Mouse (Mus musculus): ENCODE data around the gene Hoxc13. TPM values are rescaled to one million over a fixed set of nuclear protein-coding genes. Genes with fewer than 3 reads are reported as not detected.

Hoxc13 gene
- polyA plus RNA-seq, 1 experiment from 2014 or later: 4.9 TPM

DNA sequence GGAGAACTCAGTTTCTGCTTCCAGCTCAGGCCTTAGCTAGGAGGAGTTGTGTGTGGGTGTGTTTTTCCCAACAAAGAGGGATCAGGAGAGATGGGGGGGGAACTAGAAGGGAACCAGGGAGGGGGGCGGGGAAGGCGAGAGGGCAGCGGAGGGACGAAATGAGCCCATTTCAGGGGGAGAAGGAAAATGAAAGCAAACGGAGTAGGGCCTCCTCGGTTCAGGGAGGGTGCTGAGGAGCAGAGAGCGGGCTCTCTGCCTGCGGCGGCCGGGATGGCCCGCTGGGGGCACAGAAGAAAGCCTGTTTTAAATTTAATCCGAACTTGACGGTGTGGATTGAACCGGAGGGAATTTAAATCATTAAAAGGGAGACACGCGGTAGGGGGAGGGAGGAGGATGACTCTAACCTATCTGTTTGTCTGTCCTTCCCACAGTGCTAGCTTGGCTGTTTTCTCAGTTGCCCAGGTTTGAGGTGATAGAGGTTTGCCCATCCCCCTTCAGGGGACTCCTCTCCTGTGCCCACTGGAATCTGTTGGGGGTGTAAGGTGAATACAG is 56.6 kb downstream of the Hoxc13 start:
- H3K36me3 ChIP-seq: no peaks in the 10 kb centered on the region
- 0 out of 2 replicates have a peak, but pooled peaks have one; percentile 14 for ATAC-seq (ENCODE audit: low read depth)
- peak overlapping the region; percentile 91 for H3K4me2 ChIP-seq
- H3K9ac ChIP-seq: peak overlapping the region; percentile 100
- H3K9me3 ChIP-seq: no peaks in the 10 kb centered on the region
- peaks cover 51% of the 10 kb centered on the region for H3K4me1 ChIP-seq (replicated peaks)
- peak overlapping the region; percentile 99 for H3K27ac ChIP-seq (replicated peaks)
- H3K4me3 ChIP-seq: peak overlapping the region; percentile 90
- WGBS: 2% methylated on average over 16 of the region's 16 CpGs
- peaks cover 31% of the 10 kb centered on the region for H3K27me3 ChIP-seq

Small RNA genes lying within 50 kb of the gene (microRNA-seq; reads per million reads assigned to microRNA genes)
- gene Mir196a-2: 1,496 reads per million, percentile 84 among the genes with 10 or more reads in this experiment

Other genes with a start within 250 kb of the Hoxc13 start
- 45.9 and 48.1 TPM in 2 replicates for gene Atp5g2, start 248.8 kb upstream of the Hoxc13 start, polyA plus RNA-seq (2015; fragmentation: Nextera tagmentation; extraction: Ambion mirVana)
- gene Calcoco1, start 198.9 kb upstream of the Hoxc13 start, polyA plus RNA-seq (2015; fragmentation: Nextera tagmentation; extraction: Ambion mirVana): 35.7 and 41.9 TPM in 2 replicates
- 7.8 and 12.0 TPM in 2 replicates for gene Hoxc12, start 15.7 kb downstream of the Hoxc13 start, polyA plus RNA-seq (2015; fragmentation: Nextera tagmentation; extraction: Ambion mirVana)
- 2.6 and 3.8 TPM in 2 replicates for gene Hoxc11, start 33.3 kb downstream of the Hoxc13 start, polyA plus RNA-seq (2015; fragmentation: Nextera tagmentation; extraction: Ambion mirVana)
- gene Hoxc10, start 45.7 kb downstream of the Hoxc13 start, polyA plus RNA-seq (2015; fragmentation: Nextera tagmentation; extraction: Ambion mirVana): 58.5 and 92.4 TPM in 2 replicates
- gene Hoxc5, start 46.3 kb downstream of the Hoxc13 start, polyA plus RNA-seq (2015; fragmentation: Nextera tagmentation; extraction: Ambion mirVana): 18.8 and 32.2 TPM in 2 replicates
- gene Hoxc9, start 55.3 kb downstream of the Hoxc13 start, polyA plus RNA-seq (2015; fragmentation: Nextera tagmentation; extraction: Ambion mirVana): 40.9 and 43.4 TPM in 2 replicates
- 75.8 and 85.5 TPM in 2 replicates for gene Hoxc8, start 69.5 kb downstream of the Hoxc13 start, polyA plus RNA-seq (2015; fragmentation: Nextera tagmentation; extraction: Ambion mirVana)
- 46.8 and 51.1 TPM in 2 replicates for gene Hoxc6, start 77.2 kb downstream of the Hoxc13 start, polyA plus RNA-seq (2015; fragmentation: Nextera tagmentation; extraction: Ambion mirVana)
- 40.2 and 49.9 TPM in 2 replicates for gene Hoxc4, start 97.8 kb downstream of the Hoxc13 start, polyA plus RNA-seq (2015; fragmentation: Nextera tagmentation; extraction: Ambion mirVana)
- 36.1 and 41.0 TPM in 2 replicates for gene Smug1, start 246.0 kb downstream of the Hoxc13 start, polyA plus RNA-seq (2015; fragmentation: Nextera tagmentation; extraction: Ambion mirVana)